Mouse (Mus musculus): ENCODE results near the gene Trpt1. TPM values are rescaled to one million over a fixed set of nuclear protein-coding genes. Genes with fewer than 3 reads are reported as not detected.
"Not testable (repeated sequence)": the region's sequence is repeated elsewhere in the genome, so short reads cannot be mapped to it uniquely, and the experiment has no call there.

Gene Trpt1
- polyA plus RNA-seq, 1 experiment from 2014 or later, result 7.6 TPM

GRCm38 (mm10) chr19:6989251-6989650 lies 6.7 kb upstream of the Trpt1 start:
- peaks cover 6% of the 10 kb centered on the region; the same call in 1 of the 2 replicates for H3K36me3 ChIP-seq (ENCODE audit: control insufficient read depth, insufficient read depth)
- no peak overlapping the region for H3K27ac ChIP-seq (ENCODE audit: low read depth, low read length)
- no peak overlapping the region for H3K4me3 ChIP-seq (ENCODE audit: low read depth, low read length)
- no peak for TF ChIP-seq CTCF (IDR thresholded peaks at IDR 0.05; ENCODE audit: low read depth)
- no peaks in the 10 kb centered on the region for H3K27me3 ChIP-seq (replicated peaks; ENCODE audit: control insufficient read depth, insufficient read depth, low read length)
- WGBS, result 87% methylated on average over 8 of the region's 8 CpGs
- peaks cover 6% of the 10 kb centered on the region; the same call in 1 of the 2 replicates for H3K4me1 ChIP-seq (replicated peaks; ENCODE audit: control insufficient read depth, insufficient read depth, low read length)
- H3K9ac ChIP-seq (ENCODE audit: low read depth, low read length), result no peak overlapping the region
- ATAC-seq, result no peak
- no peaks in the 10 kb centered on the region for H3K9me3 ChIP-seq (ENCODE audit: control insufficient read depth)
- no peak overlapping the region for H3K4me2 ChIP-seq (replicated peaks; ENCODE audit: low read depth)

GRCm38 (mm10) chr19:6990712-6991111 lies 5.2 kb upstream of the Trpt1 start:
- WGBS, result 85% methylated on average over 6 of the region's 6 CpGs
- H3K9me3 ChIP-seq (ENCODE audit: control insufficient read depth), result no peaks in the 10 kb centered on the region
- no peak overlapping the region for H3K27ac ChIP-seq (ENCODE audit: low read depth, low read length)
- no peak for TF ChIP-seq CTCF (IDR thresholded peaks at IDR 0.05; ENCODE audit: low read depth)
- H3K4me1 ChIP-seq (replicated peaks; ENCODE audit: control insufficient read depth, insufficient read depth, low read length), result peaks cover 6% of the 10 kb centered on the region; the same call in 1 of the 2 replicates
- ATAC-seq, result no peak
- H3K4me2 ChIP-seq (replicated peaks; ENCODE audit: low read depth), result no peak overlapping the region
- no peak overlapping the region for H3K4me3 ChIP-seq (ENCODE audit: low read depth, low read length)
- no peak overlapping the region for H3K9ac ChIP-seq (ENCODE audit: low read depth, low read length)
- 0 out of 2 replicates have a peak, but pooled peaks cover 4% of the 10 kb centered on the region for H3K36me3 ChIP-seq (ENCODE audit: control insufficient read depth, insufficient read depth)
- no peaks in the 10 kb centered on the region for H3K27me3 ChIP-seq (replicated peaks; ENCODE audit: control insufficient read depth, insufficient read depth, low read length)

- not testable (repeated sequence) for H3K9me3 ChIP-seq (ENCODE audit: control insufficient read depth); H3K4me3 ChIP-seq (ENCODE audit: low read depth, low read length); H3K27ac ChIP-seq (ENCODE audit: low read depth, low read length); H3K27me3 ChIP-seq (replicated peaks; ENCODE audit: control insufficient read depth, insufficient read depth, low read length); ATAC-seq; H3K4me1 ChIP-seq (replicated peaks; ENCODE audit: control insufficient read depth, insufficient read depth, low read length); H3K9ac ChIP-seq (ENCODE audit: low read depth, low read length); H3K36me3 ChIP-seq (ENCODE audit: control insufficient read depth, insufficient read depth)
- H3K4me2 ChIP-seq (replicated peaks; ENCODE audit: low read depth), result peak overlapping the region; percentile 94; the same call in 1 of the 2 replicates
- 94% methylated on average over 6 of the region's 6 CpGs for WGBS
Measured at GRCm38 (mm10) chr19:6991166-6991565, 4.8 kb upstream of the Trpt1 start.

GRCm38 (mm10) chr19:6992011-6992858 lies 3.7 kb upstream of the Trpt1 start, which contains the start of gene Dnajc4:
Dnajc4 (minus strand) TSS chr19:6992572.
- TF ChIP-seq CTCF (IDR thresholded peaks at IDR 0.05; ENCODE audit: low read depth), result peak; percentile 38
- Histone ChIP-seq H3K9ac (ENCODE audit: low read depth, low read length) (peak within 1 kb of the TSS; percentile 62), H3K27me3 (replicated peaks; ENCODE audit: control insufficient read depth, insufficient read depth, low read length) (no peaks in the 10 kb centered on the region), H3K4me2 (replicated peaks; ENCODE audit: low read depth) (peak within 1 kb of the TSS; percentile 94), H3K4me3 (ENCODE audit: low read depth, low read length) (peak within 1 kb of the TSS; percentile 58), H3K9me3 (ENCODE audit: control insufficient read depth) (no peaks in the 10 kb centered on the region), H3K27ac (ENCODE audit: low read depth, low read length) (peak within 1 kb of the TSS; percentile 46; the same call in 1 of the 2 replicates), H3K36me3 (ENCODE audit: control insufficient read depth, insufficient read depth) (0 out of 2 replicates have a peak, but pooled peaks cover 4% of the 10 kb centered on the region), H3K4me1 (replicated peaks; ENCODE audit: control insufficient read depth, insufficient read depth, low read length) (peaks cover 9% of the 10 kb centered on the region; the same call in 1 of the 2 replicates)
- 2% methylated on average over 37 of the region's 37 CpGs for WGBS
- ATAC-seq, result peak; percentile 91

GRCm38 (mm10) chr19:6993011-6993770 lies 2.7 kb upstream of the Trpt1 start:
- H3K4me1 ChIP-seq (replicated peaks; ENCODE audit: control insufficient read depth, insufficient read depth, low read length), result peaks cover 9% of the 10 kb centered on the region; the same call in 1 of the 2 replicates
- H3K9ac ChIP-seq (ENCODE audit: low read depth, low read length), result peak overlapping the region; percentile 62
- H3K27me3 ChIP-seq (replicated peaks; ENCODE audit: control insufficient read depth, insufficient read depth, low read length), result no peaks in the 10 kb centered on the region
- no peak for ATAC-seq
- WGBS, result 58% methylated on average over 14 of the region's 14 CpGs
- H3K4me2 ChIP-seq (replicated peaks; ENCODE audit: low read depth), result peak overlapping the region; percentile 94
- no peaks in the 10 kb centered on the region for H3K9me3 ChIP-seq (ENCODE audit: control insufficient read depth)
- peak overlapping the region; percentile 58 for H3K4me3 ChIP-seq (ENCODE audit: low read depth, low read length)
- 0 out of 2 replicates have a peak, but pooled peaks have one; percentile 12 for TF ChIP-seq CTCF (IDR thresholded peaks at IDR 0.05; ENCODE audit: low read depth)
- peak overlapping the region; percentile 46; the same call in 1 of the 2 replicates for H3K27ac ChIP-seq (ENCODE audit: low read depth, low read length)
- 0 out of 2 replicates have a peak, but pooled peaks cover 4% of the 10 kb centered on the region for H3K36me3 ChIP-seq (ENCODE audit: control insufficient read depth, insufficient read depth)

- ATAC-seq, result no peak
- H3K27me3 ChIP-seq (replicated peaks; ENCODE audit: control insufficient read depth, insufficient read depth, low read length), result no peaks in the 10 kb centered on the region
- peak overlapping the region; percentile 74; the same call in 1 of the 2 replicates for H3K4me2 ChIP-seq (replicated peaks; ENCODE audit: low read depth)
- peaks cover 4% of the 10 kb centered on the region; the same call in 1 of the 2 replicates for H3K36me3 ChIP-seq (ENCODE audit: control insufficient read depth, insufficient read depth)
- no peak overlapping the region for H3K27ac ChIP-seq (ENCODE audit: low read depth, low read length)
- H3K9ac ChIP-seq (ENCODE audit: low read depth, low read length), result no peak overlapping the region
- no peaks in the 10 kb centered on the region for H3K9me3 ChIP-seq (ENCODE audit: control insufficient read depth)
- no peak overlapping the region for H3K4me3 ChIP-seq (ENCODE audit: low read depth, low read length)
- no peak for TF ChIP-seq CTCF (IDR thresholded peaks at IDR 0.05; ENCODE audit: low read depth)
- peaks cover 9% of the 10 kb centered on the region; the same call in 1 of the 2 replicates for H3K4me1 ChIP-seq (replicated peaks; ENCODE audit: control insufficient read depth, insufficient read depth, low read length)
- 82% methylated on average over 8 of the region's 8 CpGs for WGBS
Measured at GRCm38 (mm10) chr19:6994002-6994401, 1.9 kb upstream of the Trpt1 start.
